Mouse (Mus musculus): Measurements from ENCODE around the gene Gm10447. TPM values are rescaled to one million over a fixed set of nuclear protein-coding genes. Genes with fewer than 3 reads are reported as not detected.
A peak's percentile ranks its signal among the peaks of the same experiment; 100 is the strongest.

Gene Gm10447
- polyA plus RNA-seq, 1 experiment from 2014 or later: not detected

GRCm38 (mm10) chr11:53481088-53481730 lies 24.3 kb upstream of the Gm10447 start:
- H3K4me1 ChIP-seq (ENCODE audit: control insufficient read depth, insufficient read depth, low read length): peaks cover 13% of the 10 kb centered on the region
- 61% methylated on average over 4 of the region's 4 CpGs for WGBS (ENCODE audit: insufficient replicate concordance)
- ATAC-seq (replicated peaks; ENCODE audit: insufficient number of reproducible peaks, low FRiP score, low TSS enrichment): no peak
- peaks cover 41% of the 10 kb centered on the region for H3K27me3 ChIP-seq (ENCODE audit: control insufficient read depth, insufficient read depth, low read length)
- no peaks in the 10 kb centered on the region for H3K36me3 ChIP-seq (ENCODE audit: control insufficient read depth, insufficient read depth, low read length)
- H3K9me3 ChIP-seq (replicated peaks; ENCODE audit: control insufficient read depth, low read length): no peaks in the 10 kb centered on the region
- H3K4me3 ChIP-seq (ENCODE audit: low read depth, low read length): no peak overlapping the region
- H3K27ac ChIP-seq (ENCODE audit: low read depth, low read length): 0 out of 2 replicates have a peak overlapping the region, but pooled peaks have one; percentile 0
- H3K9ac ChIP-seq (ENCODE audit: low read depth, low read length): no peak overlapping the region
- no peak overlapping the region for H3K4me2 ChIP-seq

- H3K4me1 ChIP-seq (ENCODE audit: control insufficient read depth, insufficient read depth, low read length): peaks cover 13% of the 10 kb centered on the region
- no peaks in the 10 kb centered on the region for H3K36me3 ChIP-seq (ENCODE audit: control insufficient read depth, insufficient read depth, low read length)
- peak within 1 kb of the TSS; percentile 93 for H3K4me2 ChIP-seq
- no peaks in the 10 kb centered on the region for H3K9me3 ChIP-seq (replicated peaks; ENCODE audit: control insufficient read depth, low read length)
- WGBS (ENCODE audit: insufficient replicate concordance): 6% methylated on average over 38 of the region's 40 CpGs
- H3K4me3 ChIP-seq (ENCODE audit: low read depth, low read length): peak within 1 kb of the TSS; percentile 57
- H3K27ac ChIP-seq (ENCODE audit: low read depth, low read length): no peak within 1 kb of the TSS
- peak within 1 kb of the TSS; percentile 52 for H3K9ac ChIP-seq (ENCODE audit: low read depth, low read length)
- peaks cover 50% of the 10 kb centered on the region for H3K27me3 ChIP-seq (ENCODE audit: control insufficient read depth, insufficient read depth, low read length)
- ATAC-seq (replicated peaks; ENCODE audit: insufficient number of reproducible peaks, low FRiP score, low TSS enrichment): no peak
Measured at GRCm38 (mm10) chr11:53479783-53480301, 22.9 kb upstream of the Gm10447 start, which contains the start of the genes Gm9945 and Sowaha. Gene Gm9945 (plus strand): TSS chr11:53480166. Gene Sowaha (minus strand): TSS chr11:53480274.

- no peak for ATAC-seq (replicated peaks; ENCODE audit: insufficient number of reproducible peaks, low FRiP score, low TSS enrichment)
- H3K36me3 ChIP-seq (ENCODE audit: control insufficient read depth, insufficient read depth, low read length): no peaks in the 10 kb centered on the region
- WGBS (ENCODE audit: insufficient replicate concordance): under 1% methylated on average over 50 of the region's 62 CpGs
- peak overlapping the region; percentile 52 for H3K9ac ChIP-seq (ENCODE audit: low read depth, low read length)
- peaks cover 55% of the 10 kb centered on the region for H3K27me3 ChIP-seq (ENCODE audit: control insufficient read depth, insufficient read depth, low read length)
- peak overlapping the region; percentile 57 for H3K4me3 ChIP-seq (ENCODE audit: low read depth, low read length)
- H3K4me2 ChIP-seq: peak overlapping the region; percentile 93
- peaks cover 13% of the 10 kb centered on the region for H3K4me1 ChIP-seq (ENCODE audit: control insufficient read depth, insufficient read depth, low read length)
- no peaks in the 10 kb centered on the region for H3K9me3 ChIP-seq (replicated peaks; ENCODE audit: control insufficient read depth, low read length)
- no peak overlapping the region for H3K27ac ChIP-seq (ENCODE audit: low read depth, low read length)
Measured at GRCm38 (mm10) chr11:53479171-53479782, 22.4 kb upstream of the Gm10447 start.

GRCm38 (mm10) chr11:53478383-53479170 lies 21.7 kb upstream of the Gm10447 start:
- 5% methylated on average over 72 of the region's 79 CpGs for WGBS (ENCODE audit: insufficient replicate concordance)
- Histone ChIP-seq H3K9me3 (replicated peaks; ENCODE audit: control insufficient read depth, low read length) (no peaks in the 10 kb centered on the region), H3K4me2 (peak overlapping the region; percentile 93), H3K36me3 (ENCODE audit: control insufficient read depth, insufficient read depth, low read length) (no peaks in the 10 kb centered on the region), H3K27ac (ENCODE audit: low read depth, low read length) (no peak overlapping the region), H3K4me3 (ENCODE audit: low read depth, low read length) (peak overlapping the region; percentile 57), H3K27me3 (ENCODE audit: control insufficient read depth, insufficient read depth, low read length) (peaks cover 62% of the 10 kb centered on the region), H3K4me1 (ENCODE audit: control insufficient read depth, insufficient read depth, low read length) (peaks cover 13% of the 10 kb centered on the region), H3K9ac (ENCODE audit: low read depth, low read length) (peak overlapping the region; percentile 31)
- ATAC-seq (replicated peaks; ENCODE audit: insufficient number of reproducible peaks, low FRiP score, low TSS enrichment): no peak

- no peak overlapping the region for H3K27ac ChIP-seq (ENCODE audit: low read depth, low read length)
- H3K9ac ChIP-seq (ENCODE audit: low read depth, low read length): no peak overlapping the region
- no peak overlapping the region for H3K4me3 ChIP-seq (ENCODE audit: low read depth, low read length)
- peaks cover 66% of the 10 kb centered on the region for H3K27me3 ChIP-seq (ENCODE audit: control insufficient read depth, insufficient read depth, low read length)
- no peak for ATAC-seq (replicated peaks; ENCODE audit: insufficient number of reproducible peaks, low FRiP score, low TSS enrichment)
- H3K36me3 ChIP-seq (ENCODE audit: control insufficient read depth, insufficient read depth, low read length): no peaks in the 10 kb centered on the region
- 38% methylated on average over 7 of the region's 7 CpGs for WGBS (ENCODE audit: insufficient replicate concordance)
- no peaks in the 10 kb centered on the region for H3K9me3 ChIP-seq (replicated peaks; ENCODE audit: control insufficient read depth, low read length)
- H3K4me1 ChIP-seq (ENCODE audit: control insufficient read depth, insufficient read depth, low read length): peaks cover 13% of the 10 kb centered on the region
- H3K4me2 ChIP-seq: no peak overlapping the region
Measured at GRCm38 (mm10) chr11:53477833-53478232, 20.9 kb upstream of the Gm10447 start.

- Histone ChIP-seq H3K36me3 (ENCODE audit: control insufficient read depth, insufficient read depth, low read length) (no peaks in the 10 kb centered on the region), H3K9me3 (replicated peaks; ENCODE audit: control insufficient read depth, low read length) (no peaks in the 10 kb centered on the region), H3K27ac (ENCODE audit: low read depth, low read length) (no peak overlapping the region), H3K27me3 (ENCODE audit: control insufficient read depth, insufficient read depth, low read length) (peaks cover 68% of the 10 kb centered on the region), H3K9ac (ENCODE audit: low read depth, low read length) (no peak overlapping the region), H3K4me2 (no peak overlapping the region), H3K4me3 (ENCODE audit: low read depth, low read length) (no peak overlapping the region), H3K4me1 (ENCODE audit: control insufficient read depth, insufficient read depth, low read length) (peaks cover 15% of the 10 kb centered on the region)
- ATAC-seq (replicated peaks; ENCODE audit: insufficient number of reproducible peaks, low FRiP score, low TSS enrichment): no peak
- 35% methylated on average over 8 of the region's 8 CpGs for WGBS (ENCODE audit: insufficient replicate concordance)
Measured at GRCm38 (mm10) chr11:53475620-53476019, 18.7 kb upstream of the Gm10447 start.

- Histone ChIP-seq H3K27ac (ENCODE audit: low read depth, low read length) (no peak overlapping the region), H3K4me3 (ENCODE audit: low read depth, low read length) (no peak overlapping the region), H3K9me3 (replicated peaks; ENCODE audit: control insufficient read depth, low read length) (no peaks in the 10 kb centered on the region), H3K4me1 (ENCODE audit: control insufficient read depth, insufficient read depth, low read length) (0 out of 2 replicates have a peak, but pooled peaks cover 7% of the 10 kb centered on the region), H3K4me2 (no peak overlapping the region), H3K36me3 (ENCODE audit: control insufficient read depth, insufficient read depth, low read length) (no peaks in the 10 kb centered on the region), H3K9ac (ENCODE audit: low read depth, low read length) (no peak overlapping the region), H3K27me3 (ENCODE audit: control insufficient read depth, insufficient read depth, low read length) (peaks cover 45% of the 10 kb centered on the region)
- no peak for ATAC-seq (replicated peaks; ENCODE audit: insufficient number of reproducible peaks, low FRiP score, low TSS enrichment)
- WGBS (ENCODE audit: insufficient replicate concordance): 71% methylated on average over 3 of the region's 3 CpGs
Measured at GRCm38 (mm10) chr11:53472709-53473108, 15.8 kb upstream of the Gm10447 start.

- 0 out of 2 replicates have a peak within 1 kb of the TSS, but pooled peaks have one; percentile 10 for H3K4me3 ChIP-seq (ENCODE audit: low read depth, low read length)
- whole genome bisulfite sequencing (ENCODE audit: insufficient replicate concordance): 3% methylated on average over 29 of the region's 29 CpGs
- H3K27ac ChIP-seq (ENCODE audit: low read depth, low read length): no peak within 1 kb of the TSS
- 0 out of 2 replicates have a peak, but pooled peaks have one; percentile 57 for ATAC-seq (replicated peaks; ENCODE audit: insufficient number of reproducible peaks, low FRiP score, low TSS enrichment)
- peaks cover 7% of the 10 kb centered on the region; the same call in 1 of the 2 replicates for H3K4me1 ChIP-seq (ENCODE audit: control insufficient read depth, insufficient read depth, low read length)
- H3K36me3 ChIP-seq (ENCODE audit: control insufficient read depth, insufficient read depth, low read length): no peaks in the 10 kb centered on the region
- no peak within 1 kb of the TSS for H3K9ac ChIP-seq (ENCODE audit: low read depth, low read length)
- no peaks in the 10 kb centered on the region for H3K9me3 ChIP-seq (replicated peaks; ENCODE audit: control insufficient read depth, low read length)
- peaks cover 50% of the 10 kb centered on the region for H3K27me3 ChIP-seq (ENCODE audit: control insufficient read depth, insufficient read depth, low read length)
- H3K4me2 ChIP-seq: peak within 1 kb of the TSS; percentile 63
Measured at GRCm38 (mm10) chr11:53469968-53470695, 13.2 kb upstream of the Gm10447 start, which contains the start of gene Gm9837. Gene Gm9837 (minus strand): TSS chr11:53470479.
